Mouse (Mus musculus) layer of hippocampus, adult 18-20 months (tissue): ENCODE measurements at regions not wholly inside any gene's neighbourhood (a gene's known extent, or its start where the extent isn't known, plus 50 kb on each side); places are given as distances from the start of the nearest gene placed in this dataset.

Experiments used
- DNase-seq, 2 experiments: peaks; one replicate each; pipeline ENCODE4 v3.0.0; 2022; ENCODE audit warnings: low spot score in 2 of 2

DNA sequence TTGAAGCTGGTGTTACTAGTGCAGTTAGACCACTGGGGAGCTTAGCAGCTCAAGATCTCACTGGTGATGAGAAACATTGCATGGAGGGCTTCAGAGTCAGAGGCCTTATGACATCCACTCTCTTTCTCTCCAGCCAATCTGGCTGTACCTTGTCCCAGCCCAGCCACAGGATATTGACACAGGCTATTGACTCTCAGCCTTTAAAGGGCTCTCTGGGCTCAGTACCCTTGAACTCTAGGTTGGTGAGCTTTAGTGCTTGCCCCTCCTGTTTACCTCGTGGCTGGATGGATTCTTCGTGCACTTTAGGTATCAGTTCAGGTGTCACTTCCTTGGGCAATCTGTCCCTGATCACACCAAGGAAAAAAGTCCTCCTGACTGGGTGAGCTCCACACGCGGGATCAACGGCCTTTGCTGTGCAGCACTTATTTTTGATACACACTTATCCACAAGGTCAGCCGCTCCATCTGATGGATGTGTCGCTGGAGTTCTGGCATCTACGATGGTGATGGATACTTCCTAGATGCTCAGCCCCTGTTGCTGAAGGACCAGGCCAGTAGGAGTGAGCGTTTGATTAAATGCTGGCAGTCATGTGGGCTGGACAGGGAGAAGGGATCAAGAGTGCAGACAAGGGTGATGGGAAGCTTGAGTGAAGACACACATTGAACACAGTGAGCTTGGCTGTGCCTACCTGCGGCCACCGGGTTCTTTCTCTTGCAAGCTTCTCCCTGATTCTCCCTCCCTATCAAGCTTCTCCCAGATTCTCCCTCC lies 177.7 kb downstream of the Snx10 start:
- DNase-seq: no peak

DNA sequence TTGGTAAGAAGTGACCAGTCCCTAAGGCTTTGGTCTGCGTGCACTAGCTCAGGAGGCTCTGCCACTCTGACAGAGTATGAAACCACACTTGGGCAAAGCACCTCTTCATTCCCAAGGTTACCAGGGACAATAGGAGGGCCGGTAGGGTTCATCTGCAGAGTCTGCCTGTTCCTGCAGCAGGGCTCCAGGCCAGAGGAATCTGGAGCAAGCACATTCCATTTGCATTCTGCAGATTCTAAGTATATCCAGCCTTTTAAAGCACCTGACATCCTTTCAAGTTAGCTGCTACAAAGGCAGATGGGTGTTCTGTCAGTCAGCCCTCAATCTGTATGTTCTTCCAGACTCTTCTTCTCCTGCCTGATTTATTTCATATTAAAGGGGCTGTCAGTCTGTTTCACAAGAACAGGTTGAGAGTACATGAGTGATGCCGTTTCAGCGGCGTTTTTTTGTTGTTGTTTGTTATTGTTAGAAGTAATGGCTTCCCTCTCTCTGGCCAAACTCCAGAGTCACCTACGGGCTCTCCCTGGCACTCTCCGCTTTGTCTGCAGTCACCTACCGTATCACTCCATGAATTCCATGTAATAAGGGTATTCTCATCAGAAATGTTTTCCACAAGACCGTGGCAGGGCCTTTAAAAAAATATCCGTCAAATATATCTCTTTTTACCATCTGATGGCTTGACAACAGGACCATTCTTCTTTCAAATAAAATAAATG lies 178.9 kb downstream of the Snx10 start:
- DNase-seq: peak; percentile 15 to 55

DNA sequence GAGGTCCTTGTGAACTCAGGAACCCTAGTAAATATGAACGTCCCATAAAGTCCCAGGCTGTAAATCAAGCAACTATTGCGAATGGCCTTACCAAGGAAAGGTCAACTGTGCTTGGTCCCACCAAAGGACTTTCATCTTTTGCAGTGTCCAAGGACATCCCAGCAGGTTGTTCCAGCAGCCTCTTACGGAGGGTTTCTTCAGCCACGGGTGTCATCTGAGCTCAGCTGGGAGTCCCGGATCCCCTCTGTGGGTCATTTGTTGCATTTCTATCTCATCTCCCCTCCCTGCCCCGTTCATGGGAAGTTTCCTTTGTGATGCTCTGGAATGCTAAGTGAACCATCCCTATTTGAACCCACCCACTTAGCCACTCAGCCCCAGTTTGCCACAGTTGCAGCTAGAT lies 184.3 kb downstream of the Snx10 start:
- DNase-seq: no peak

DNA sequence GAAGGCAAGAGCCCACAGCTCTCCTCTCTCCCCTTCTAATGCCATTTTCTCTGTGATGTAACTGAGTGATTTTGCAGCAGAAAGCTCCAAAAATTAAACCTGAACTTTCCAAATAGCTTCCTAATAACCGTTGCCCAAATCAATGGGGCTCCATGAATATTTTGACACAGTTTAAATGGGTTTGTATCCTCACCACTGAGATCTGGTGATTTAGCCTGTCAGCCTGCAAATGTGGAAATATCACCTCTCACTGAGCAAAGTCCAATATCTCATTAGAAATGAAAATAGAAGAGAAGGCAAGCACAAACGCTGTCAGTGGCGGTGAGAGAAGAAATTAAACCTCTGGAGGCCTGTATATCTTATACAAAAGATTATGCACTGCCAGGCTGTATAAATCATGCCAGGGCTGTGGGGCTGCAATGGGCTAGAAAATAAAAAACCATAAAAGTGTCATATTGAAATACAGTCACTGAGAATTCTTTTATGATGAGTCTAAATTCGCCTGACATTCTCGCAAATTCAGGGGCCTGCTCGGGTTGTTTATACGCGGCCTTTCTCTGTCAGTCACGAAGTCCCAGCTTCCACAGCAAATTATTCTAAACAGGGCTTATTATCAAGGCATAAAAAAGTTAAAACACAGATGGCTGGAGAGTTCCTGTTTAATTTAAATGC lies 185.1 kb downstream of the Snx10 start:
- no peak for DNase-seq

DNA sequence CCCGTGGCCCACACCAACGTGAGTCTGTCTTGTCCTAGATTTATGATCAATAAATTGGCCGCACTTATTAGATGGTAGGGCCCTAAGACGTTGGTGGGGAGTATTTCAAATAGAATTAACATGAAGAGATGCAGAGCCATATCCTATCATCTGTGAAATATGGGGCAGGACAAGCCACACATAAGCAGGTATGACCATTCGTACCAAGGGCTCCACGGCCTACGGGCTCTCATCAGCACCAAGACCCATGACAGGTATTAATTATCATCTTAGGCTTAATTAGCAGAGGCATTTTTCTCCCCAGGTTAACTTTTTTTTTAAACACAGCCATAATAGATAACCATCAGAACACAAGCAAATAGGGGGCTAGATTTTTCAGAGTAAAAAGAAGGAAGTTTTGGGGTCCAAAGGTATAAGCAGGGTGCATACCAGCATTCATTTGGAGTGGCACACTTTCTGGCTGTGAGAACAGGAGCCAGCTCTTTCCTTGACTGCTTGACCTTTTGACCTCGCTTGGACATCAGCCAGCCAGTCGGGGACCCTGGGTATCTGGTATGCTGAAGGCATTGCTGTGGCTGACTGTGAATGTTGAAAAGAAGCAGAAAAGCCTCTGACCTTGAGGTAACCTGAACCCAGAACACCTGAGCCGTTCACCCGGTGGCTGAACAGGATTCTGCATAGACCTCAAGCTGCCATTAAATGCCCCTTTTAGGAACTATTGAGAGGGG lies 185.8 kb downstream of the Snx10 start:
- no peak for DNase-seq

DNA sequence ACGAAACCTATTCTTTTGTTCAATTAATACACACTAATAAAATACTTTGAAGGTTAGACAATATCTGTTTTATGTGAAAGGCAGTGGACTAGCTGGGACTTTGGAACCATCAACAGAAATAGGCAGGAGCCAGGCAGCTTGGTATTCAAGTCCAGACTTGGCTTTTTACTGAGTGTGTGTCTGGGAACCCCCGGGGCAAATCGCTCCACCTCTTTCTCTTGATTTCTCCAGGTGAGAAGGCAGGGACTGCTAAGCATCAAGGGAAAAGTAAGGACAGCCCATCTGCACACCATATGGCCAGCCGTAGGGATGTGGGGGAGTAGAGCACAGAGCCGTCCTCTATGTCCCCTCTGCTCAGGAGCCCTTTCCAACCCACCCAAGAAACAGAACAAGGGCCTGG lies 186.5 kb downstream of the Snx10 start:
- no peak for DNase-seq

DNA sequence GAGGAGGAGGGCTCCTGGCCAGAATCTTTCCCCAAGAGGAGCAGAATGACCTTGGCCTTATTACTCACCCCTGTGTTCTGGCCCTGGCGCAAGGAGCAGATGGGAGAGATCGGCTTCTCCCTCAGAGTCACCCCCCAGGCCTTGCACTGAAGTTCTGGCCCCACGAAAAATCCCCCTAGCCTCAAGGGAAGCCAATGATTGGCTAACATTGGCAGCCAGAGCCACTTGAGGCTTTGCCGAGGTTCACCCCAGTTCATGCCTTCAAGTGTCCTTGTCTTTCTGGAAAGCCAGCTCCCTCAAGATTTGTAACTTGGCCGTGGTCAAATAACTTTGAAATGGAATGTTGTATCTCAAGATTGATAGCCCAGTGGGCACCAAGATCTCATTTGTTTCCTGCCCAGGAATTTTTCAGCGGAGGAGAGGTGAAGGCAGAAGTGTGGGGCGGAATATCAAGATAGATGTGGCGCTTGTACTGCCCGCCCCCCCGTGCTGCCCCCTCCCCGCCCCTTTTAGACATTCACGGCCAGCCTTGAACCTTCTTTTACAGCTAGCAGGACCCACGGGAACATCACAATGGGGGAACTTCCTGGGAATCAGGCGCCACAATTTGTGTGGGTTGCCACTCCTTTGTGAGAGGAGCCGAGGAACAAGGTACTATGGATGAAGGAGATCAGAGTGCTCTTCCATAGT lies 187.4 kb downstream of the Snx10 start:
- no peak for DNase-seq

DNA sequence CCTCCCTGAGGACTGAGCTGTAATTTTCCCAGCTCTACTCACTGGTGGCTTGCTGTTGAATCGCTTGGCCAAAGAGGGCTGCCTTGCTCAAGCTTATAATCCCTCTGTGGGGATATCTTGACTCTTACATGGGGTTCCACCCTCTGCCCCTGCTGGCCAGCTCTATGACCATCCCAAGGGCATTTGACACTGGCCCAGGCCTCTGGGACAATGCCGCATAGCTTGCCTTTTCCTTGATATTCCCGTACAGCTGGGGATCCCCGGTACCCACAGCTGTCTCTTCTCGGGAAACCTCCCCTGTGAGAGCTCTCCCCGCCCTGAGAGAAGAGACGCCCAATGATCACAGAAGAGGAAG lies 187.9 kb downstream of the Snx10 start:
- DNase-seq: no peak

DNA sequence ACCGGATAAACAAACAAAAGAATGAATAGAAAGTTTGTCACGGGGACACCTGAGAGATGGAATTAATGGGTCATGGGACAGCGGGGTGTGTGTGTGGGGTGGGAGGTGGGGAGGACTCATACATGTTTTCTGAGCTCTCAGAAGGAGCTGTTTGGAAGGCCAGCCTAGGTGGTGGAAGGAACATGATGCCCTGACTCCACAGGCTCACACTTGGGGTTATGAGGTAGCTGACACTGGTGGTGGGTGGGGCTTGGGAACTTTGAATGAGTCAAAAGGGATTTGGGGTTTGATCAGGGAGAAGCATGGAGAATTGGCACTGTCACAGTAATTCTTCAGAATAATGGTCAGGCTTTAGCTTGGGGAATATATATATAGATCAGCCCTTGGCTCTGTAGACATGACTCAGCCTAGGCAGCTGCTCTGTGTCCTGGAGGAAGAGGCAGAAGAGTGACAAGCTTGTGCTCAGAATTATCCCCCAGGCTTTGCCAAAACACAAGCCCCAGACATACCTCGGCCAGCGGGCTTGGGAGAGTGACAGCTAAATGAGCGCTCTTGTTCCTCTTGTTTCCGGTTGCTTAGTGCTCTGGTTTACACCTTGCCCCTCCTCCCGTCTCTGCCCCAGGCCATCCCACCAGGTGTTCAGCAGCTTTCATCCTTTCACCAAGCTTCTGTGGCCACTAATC lies 191.6 kb downstream of the Snx10 start:
- no peak for DNase-seq

DNA sequence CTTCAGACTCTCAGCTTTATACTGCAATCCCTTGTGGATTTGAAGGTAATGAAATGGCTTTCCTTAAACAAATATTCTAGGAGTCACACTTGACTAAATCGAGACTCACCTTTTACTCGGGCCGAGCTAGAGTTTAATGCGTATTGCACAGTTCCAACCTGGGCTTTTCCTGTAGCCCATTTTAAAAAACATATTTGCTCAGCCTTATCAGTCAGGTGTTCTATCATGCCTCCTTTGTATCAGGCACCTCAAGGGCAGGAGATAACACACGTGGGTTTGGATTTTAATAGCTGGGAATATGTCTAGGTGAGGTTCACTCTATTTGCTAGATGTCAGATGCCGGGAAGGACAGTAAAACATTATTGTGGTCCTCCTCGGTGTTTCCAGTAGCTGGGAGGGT lies 193.7 kb downstream of the Snx10 start:
- DNase-seq: no peak

DNA sequence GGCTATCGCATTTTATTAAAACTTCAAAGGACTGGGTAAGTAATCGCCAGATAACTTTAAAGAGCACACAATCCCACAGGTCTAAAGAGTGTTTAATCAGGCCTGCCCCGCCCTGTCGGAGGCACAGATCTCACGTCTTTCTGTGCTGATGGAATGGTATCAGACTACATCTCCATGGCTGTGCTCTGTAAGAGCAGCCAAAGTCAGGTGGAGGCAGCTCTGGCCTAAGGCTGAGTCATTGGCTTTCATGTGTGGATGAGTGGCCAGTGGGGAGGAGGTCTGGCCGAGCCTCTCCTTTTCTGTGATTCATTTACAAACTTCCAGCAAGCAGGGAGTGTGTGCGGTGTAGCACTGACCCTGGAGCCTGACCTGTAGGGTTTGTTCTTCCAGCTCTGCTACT lies 197.0 kb downstream of the Snx10 start:
- DNase-seq: no peak

DNA sequence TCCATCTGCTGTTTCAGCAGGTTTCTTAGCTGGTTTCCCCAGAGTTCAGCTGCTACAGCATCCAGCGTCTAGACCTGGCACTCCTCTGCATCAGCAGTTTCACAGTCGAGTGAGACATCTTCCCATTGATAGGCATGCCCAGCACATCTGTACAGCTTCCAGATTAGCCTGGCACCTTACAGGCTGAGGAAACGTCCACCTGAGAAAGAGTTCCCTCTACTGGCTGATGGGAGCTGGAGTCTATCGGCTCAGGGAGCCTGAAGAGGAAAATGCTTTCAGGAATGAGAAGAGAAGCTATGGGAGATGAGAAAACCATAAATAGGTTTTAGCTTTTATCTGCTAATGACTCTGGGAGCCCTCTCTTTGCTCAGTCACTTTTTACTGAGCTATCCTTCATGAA lies 199.4 kb downstream of the Snx10 start:
- DNase-seq: no peak

DNA sequence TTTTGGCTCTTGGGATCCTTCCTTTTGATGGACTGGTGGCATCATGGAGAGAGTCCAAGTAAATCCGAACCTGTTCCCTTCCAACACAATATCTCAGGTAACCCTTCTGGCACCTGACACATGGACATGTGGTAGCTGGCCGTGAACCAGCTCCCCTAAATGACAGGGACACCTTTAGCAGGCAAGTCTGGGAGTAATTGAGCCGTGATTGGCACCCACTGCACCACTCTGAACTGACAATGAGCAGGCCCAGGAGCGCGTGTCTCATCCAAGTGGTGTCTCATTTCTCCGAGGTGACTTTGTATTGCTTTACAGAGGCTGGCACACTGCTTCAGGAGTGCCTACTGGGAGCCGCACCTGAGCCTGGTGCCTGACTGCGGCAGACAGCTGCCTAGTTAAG lies 203.5 kb downstream of the Snx10 start:
- DNase-seq: no peak

DNA sequence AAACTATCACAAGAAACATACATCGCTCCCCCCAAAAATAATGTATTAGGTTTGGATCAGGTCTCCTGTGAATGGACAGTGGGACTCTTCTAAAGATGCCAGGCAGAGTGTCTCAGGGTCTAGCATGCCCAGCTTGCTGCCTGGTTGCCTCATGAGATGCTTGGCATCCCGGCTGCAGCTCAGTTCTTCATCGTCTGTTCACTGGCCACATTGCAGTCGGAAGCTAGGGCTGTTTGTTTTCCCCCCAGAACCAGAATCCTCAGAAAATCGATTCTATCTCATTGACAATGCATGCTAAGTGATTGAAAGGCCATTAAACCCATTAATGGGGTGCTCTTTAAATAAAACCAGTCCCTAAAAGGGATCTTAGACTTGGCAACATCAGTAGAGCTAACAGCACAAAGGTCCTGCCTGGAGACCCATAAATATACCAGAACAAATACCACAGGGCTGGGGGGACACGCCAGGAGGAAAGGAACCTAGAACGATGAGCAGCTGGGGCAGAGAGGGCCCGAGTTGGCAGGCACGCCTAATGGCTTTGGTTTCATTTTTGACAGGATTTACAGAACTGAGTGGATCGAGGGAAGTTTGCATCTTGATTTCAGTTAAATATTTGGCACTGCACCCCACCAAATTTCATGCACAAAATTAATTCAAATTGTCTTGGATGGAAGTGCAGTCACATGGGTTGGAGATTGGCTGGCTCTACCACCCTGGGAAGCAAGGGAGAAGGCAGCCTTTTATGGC lies 205.3 kb downstream of the Snx10 start:
- DNase-seq: peak in 1 of 2 experiments; percentile 42

DNA sequence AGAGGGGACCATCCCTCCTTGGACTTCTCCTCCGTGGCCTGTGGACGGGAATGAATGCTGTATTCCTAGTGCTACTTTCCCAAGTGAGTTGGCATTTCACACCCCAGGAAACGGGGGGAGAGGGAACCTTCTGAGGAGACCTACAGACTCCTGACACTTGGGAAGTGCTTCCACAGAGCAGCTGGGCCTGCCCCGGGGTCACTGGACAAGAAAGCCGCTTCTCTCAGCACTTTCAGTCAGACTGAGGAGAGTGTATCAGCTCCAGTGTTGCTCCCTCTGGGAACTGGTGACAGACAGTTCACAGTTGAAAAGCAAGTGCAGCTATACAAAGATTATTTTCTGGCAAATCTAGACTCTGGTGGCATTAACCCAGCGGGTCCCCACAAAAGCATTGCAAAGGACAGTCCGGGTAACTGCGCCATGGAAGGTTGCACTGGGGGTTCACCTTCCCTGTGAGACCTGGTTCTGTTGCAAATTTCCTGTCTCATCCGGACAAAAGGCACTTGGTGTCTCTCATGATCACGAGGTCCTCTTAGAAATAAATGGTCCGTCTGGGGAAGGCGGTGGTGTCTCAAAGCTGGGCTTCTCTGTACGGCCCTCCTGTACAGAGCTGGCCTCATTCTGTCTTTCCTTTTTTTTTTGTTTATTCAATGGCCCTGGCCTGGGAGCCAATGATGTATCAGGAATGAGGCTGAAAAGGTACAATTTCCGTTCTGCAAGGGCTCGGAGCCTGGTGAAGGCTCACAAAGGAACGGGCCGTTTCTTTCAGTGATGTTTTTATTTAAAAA lies 207.1 kb downstream of the Snx10 start:
- DNase-seq: no peak

DNA sequence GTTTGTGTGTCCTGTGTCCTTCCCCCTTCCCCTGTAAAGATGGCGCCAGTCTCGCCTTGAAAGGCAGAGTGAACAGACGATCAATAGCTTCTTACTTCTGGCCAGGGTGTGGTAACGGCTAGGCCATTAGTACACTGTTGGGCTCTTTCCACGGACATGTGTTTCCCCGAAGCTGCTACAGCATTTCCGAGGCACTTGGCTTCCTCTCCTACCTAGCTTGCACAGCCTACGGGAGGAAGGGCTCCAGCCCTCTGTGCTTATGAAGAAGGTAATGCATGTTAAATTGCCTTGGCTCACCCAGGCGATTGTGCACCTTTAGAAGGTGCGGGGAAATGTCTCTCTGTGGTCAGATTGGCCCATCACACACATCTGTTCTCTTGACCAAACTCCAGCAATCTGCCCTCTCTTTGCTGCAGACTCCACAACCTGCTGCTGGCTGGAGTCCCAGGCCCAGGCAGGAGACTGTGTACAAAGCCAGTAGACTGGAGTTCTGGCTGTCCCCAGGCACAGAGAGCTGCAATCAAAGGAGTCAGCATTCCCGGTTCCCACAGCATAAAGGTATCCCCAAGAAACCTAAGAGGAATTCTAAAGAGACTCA lies 208.7 kb downstream of the Snx10 start:
- peak in 1 of 2 experiments; percentile 46 for DNase-seq

DNA sequence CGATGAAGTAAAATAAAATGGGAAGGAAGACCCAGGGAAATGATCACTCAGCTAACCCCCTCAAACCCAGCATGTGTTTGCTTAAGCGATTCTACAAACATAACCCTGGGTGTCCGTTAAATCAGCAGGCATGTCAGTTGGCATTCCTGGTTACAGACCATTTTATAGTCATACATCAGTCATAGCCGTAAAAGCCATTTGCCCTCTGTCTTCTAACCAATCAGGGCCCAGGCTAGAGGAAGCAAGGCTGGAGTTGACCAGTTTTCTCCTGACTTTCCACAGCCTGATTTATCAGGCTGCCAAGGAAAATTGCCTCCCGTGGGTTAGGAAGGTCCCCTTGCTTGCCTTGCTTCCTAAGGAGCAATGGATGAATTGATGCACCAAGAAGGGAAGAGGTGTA lies 212.3 kb downstream of the Snx10 start:
- no peak for DNase-seq

DNA sequence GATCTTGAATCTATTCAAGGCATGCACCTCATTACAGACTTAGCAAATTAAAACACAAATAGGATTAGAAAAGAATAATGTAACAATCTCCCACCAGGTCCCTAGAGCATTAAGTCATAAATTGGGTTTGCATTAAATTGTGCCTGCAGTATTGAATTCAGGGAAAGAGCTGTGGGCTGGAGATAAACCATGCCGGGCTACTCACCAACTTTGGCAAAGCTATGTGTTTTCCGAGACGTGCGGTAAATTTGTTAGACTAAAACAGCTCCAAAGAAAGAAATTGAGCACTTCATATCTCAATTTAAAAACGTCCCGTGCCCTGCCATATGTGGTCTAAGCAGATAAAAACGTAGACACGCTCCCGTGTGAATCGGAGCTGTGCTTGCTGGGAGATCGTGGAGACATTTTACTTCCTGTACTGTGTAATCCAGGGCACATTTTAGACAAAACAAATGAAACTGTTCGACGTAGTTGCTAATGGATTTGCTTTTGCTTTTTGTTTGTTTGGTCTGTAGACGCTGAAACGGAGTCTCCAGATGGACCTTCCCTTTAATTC lies 219.5 kb downstream of the Snx10 start:
- DNase-seq: no peak
